ENCODE assay signal across 2 mouse cellular contexts in genomic region chr7:45526474-45527120, GRCm38 (mm10).
TF ChIP-seq lines count a peak whose summit lies in the region.

No protein-coding gene starts in this region.

TF ChIP-seq in MEL, 35 proteins besides CTCF, POLR2A, EP300 and RAD21 (continued from another document):
- TF ChIP-seq E2F4 (IDR thresholded peaks at IDR 0.05; ENCODE audit: borderline replicate concordance, low read depth, low read length), result no peak
- TF ChIP-seq ZC3H11A (IDR thresholded peaks at IDR 0.05; ENCODE audit: low read depth, low read length), result peak; percentile 23; the same call in 1 of the 2 replicates
- peak; percentile 88 for TF ChIP-seq ZNF384 (IDR thresholded peaks at IDR 0.05; ENCODE audit: low read depth, low read length)
- no peak for TF ChIP-seq CHD2 (IDR thresholded peaks at IDR 0.05; ENCODE audit: low read length)
- TF ChIP-seq ETS1 (IDR thresholded peaks at IDR 0.05; ENCODE audit: low read depth, low read length), result no peak
- no peak; the same call in 1 of the 2 replicates for TF ChIP-seq CHD1 (IDR thresholded peaks at IDR 0.05; ENCODE audit: low read depth, low read length)
- no peak; the same call in none of the 2 replicates for TF ChIP-seq ZMIZ1 (IDR thresholded peaks at IDR 0.05; ENCODE audit: low read depth, low read length)
- no peak for TF ChIP-seq MYC (IDR thresholded peaks at IDR 0.05; ENCODE audit: low read depth, low read length)
- peak; percentile 25 for TF ChIP-seq BHLHE40 (IDR thresholded peaks at IDR 0.05; ENCODE audit: borderline replicate concordance, low read depth, low read length)
- no peak for TF ChIP-seq ELF1 (IDR thresholded peaks at IDR 0.05; ENCODE audit: low read depth, low read length)
- peak; percentile 7; the same call in 1 of the 2 replicates for TF ChIP-seq MAZ (IDR thresholded peaks at IDR 0.05; ENCODE audit: low read depth, low read length)
- TF ChIP-seq TBP (IDR thresholded peaks at IDR 0.05; ENCODE audit: low read depth, low read length), result no peak
- TF ChIP-seq JUND (IDR thresholded peaks at IDR 0.05; ENCODE audit: low read depth, low read length), result no peak
- TF ChIP-seq MEF2A (IDR thresholded peaks at IDR 0.05; ENCODE audit: extremely low read depth, insufficient replicate concordance, low read depth, low read length, poor library complexity, severe bottlenecking), result no peak
- TF ChIP-seq POLR2AphosphoS5 (IDR thresholded peaks at IDR 0.05; ENCODE audit: borderline replicate concordance, low read depth, low read length), result no peak
- TF ChIP-seq MXI1 (IDR thresholded peaks at IDR 0.05; ENCODE audit: low read depth, low read length), result no peak; the same call in 1 of the 2 replicates
- no peak for TF ChIP-seq MAX (IDR thresholded peaks at IDR 0.05; ENCODE audit: low read length)
- no peak for TF ChIP-seq UBTF (IDR thresholded peaks at IDR 0.05; ENCODE audit: borderline replicate concordance, insufficient read depth, low read depth, low read length)
- TF ChIP-seq GABPA (IDR thresholded peaks at IDR 0.05; ENCODE audit: low read depth, low read length), result no peak
- no peak for TF ChIP-seq MAFK (IDR thresholded peaks at IDR 0.05; ENCODE audit: borderline replicate concordance, low read depth, low read length)
- peak; percentile 10; the same call in 1 of the 2 replicates for TF ChIP-seq SIN3A (IDR thresholded peaks at IDR 0.05; ENCODE audit: low read length)
- no peak; the same call in 1 of the 2 replicates for TF ChIP-seq HCFC1 (IDR thresholded peaks at IDR 0.05; ENCODE audit: low read depth, low read length)
- TF ChIP-seq KAT2A (conservative IDR thresholded peaks at IDR 0.05; ENCODE audit: low read depth, low read length), result no peak
- TF ChIP-seq ZKSCAN1 (IDR thresholded peaks at IDR 0.05; ENCODE audit: low read depth, low read length), result no peak
- TF ChIP-seq USF2 (IDR thresholded peaks at IDR 0.05; ENCODE audit: borderline replicate concordance in 1 of 2, insufficient read depth in 1 of 2, low read depth in 1 of 2, low read length in 2 of 2), result no peak
- TF ChIP-seq POLR2AphosphoS2 (IDR thresholded peaks at IDR 0.05; ENCODE audit: low read length), result peak; percentile 56; the same call in 1 of the 2 replicates
- peak; percentile 11; the same call in 1 of the 2 replicates for TF ChIP-seq RCOR1 (IDR thresholded peaks at IDR 0.05; ENCODE audit: low read depth, low read length)
- peak; percentile 54 for TF ChIP-seq NELFE (IDR thresholded peaks at IDR 0.05; ENCODE audit: low read depth, low read length)

TF ChIP-seq in myocyte, 11 proteins besides CTCF, POLR2A, EP300 and RAD21 (continued from another document):
- TF ChIP-seq MYOD1 (IDR thresholded peaks at IDR 0.05; ENCODE audit: control insufficient read depth in 1 of 3, insufficient read length in 2 of 3, low read depth in 2 of 3) (no peak), SRF (IDR thresholded peaks at IDR 0.05; ENCODE audit: control insufficient read depth, insufficient read length, low read depth) (no peak)
